In genomic region chr9:70018879-70019278, GRCm38 (mm10) we compare ENCODE assay signal across 12 mouse cellular contexts. TPM values are rescaled to one million over a fixed set of nuclear protein-coding genes. Genes with fewer than 3 reads are reported as not detected.
DNase-seq lines count a peak whose midpoint lies in the region; ATAC-seq and TF ChIP-seq lines count a peak whose summit lies in the region.
"Had no signal": no experiment of that assay in that cellular context is flagged by ENCODE, and none has a peak within 500 bp of the region (broad histone marks: within the 10 kb centered on the region; RNA-seq: fewer than 3 reads in every experiment).

No protein-coding gene starts in this region.

- ATAC-seq in forebrain, postnatal 0 days, result no peak
- no peak for ATAC-seq in forebrain, embryonic 13.5 days
- no peak for ATAC-seq in lung, embryonic 14.5 days (ENCODE audit: insufficient read depth)

- H3K4me1 ChIP-seq in forebrain, postnatal 0 days (ENCODE audit: insufficient read depth), result peaks cover 1% of the 10 kb centered on the region; the same call in 1 of the 2 replicates
- peaks cover 8% of the 10 kb centered on the region for H3K4me1 ChIP-seq in forebrain, embryonic 13.5 days
- peaks cover under 1% of the 10 kb centered on the region; the same call in 1 of the 2 replicates for H3K4me1 ChIP-seq in lung, embryonic 14.5 days (ENCODE audit: insufficient read depth)

- no peak overlapping the region for H3K4me2 ChIP-seq in forebrain, postnatal 0 days (ENCODE audit: low read depth)
- no peak overlapping the region for H3K4me2 ChIP-seq in forebrain, embryonic 13.5 days
- no peak overlapping the region for H3K4me2 ChIP-seq in lung, embryonic 14.5 days
- H3K4me2 ChIP-seq: embryonic facial prominence, embryonic 15.5 days; neural tube, embryonic 15.5 days had no signal

- H3K27ac ChIP-seq in forebrain, postnatal 0 days (ENCODE audit: low read depth, low read length), result no peak overlapping the region
- H3K27ac ChIP-seq in forebrain, embryonic 13.5 days, result no peak overlapping the region
- no peak overlapping the region for H3K27ac ChIP-seq in lung, embryonic 14.5 days (ENCODE audit: low read depth)
- H3K27ac ChIP-seq: embryonic facial prominence, embryonic 15.5 days; neural tube, embryonic 15.5 days had no signal

- H3K27me3 ChIP-seq in forebrain, postnatal 0 days (ENCODE audit: insufficient read depth, low read length), result no peaks in the 10 kb centered on the region
- H3K27me3 ChIP-seq in forebrain, embryonic 13.5 days, result no peaks in the 10 kb centered on the region
- no peaks in the 10 kb centered on the region for H3K27me3 ChIP-seq in lung, embryonic 14.5 days (ENCODE audit: insufficient read depth, low read length)
- H3K27me3 ChIP-seq: embryonic facial prominence, embryonic 15.5 days; neural tube, embryonic 15.5 days had no signal

- no peaks in the 10 kb centered on the region for H3K9me3 ChIP-seq in forebrain, postnatal 0 days (ENCODE audit: low read length)
- no peaks in the 10 kb centered on the region for H3K9me3 ChIP-seq in forebrain, embryonic 13.5 days (replicated peaks)
- H3K9me3 ChIP-seq in lung, embryonic 14.5 days (ENCODE audit: low read depth, low read length), result no peaks in the 10 kb centered on the region
- H3K9me3 ChIP-seq: embryonic facial prominence, embryonic 15.5 days; neural tube, embryonic 15.5 days had no signal

- H3K9ac ChIP-seq in forebrain, postnatal 0 days, result no peak overlapping the region
- H3K9ac ChIP-seq in forebrain, embryonic 13.5 days, result no peak overlapping the region
- no peak overlapping the region for H3K9ac ChIP-seq in lung, embryonic 14.5 days
- H3K9ac ChIP-seq: embryonic facial prominence, embryonic 15.5 days; neural tube, embryonic 15.5 days had no signal

- 0 out of 2 replicates have a peak, but pooled peaks cover 3% of the 10 kb centered on the region for H3K36me3 ChIP-seq in forebrain, postnatal 0 days (ENCODE audit: insufficient read depth)
- peaks cover 13% of the 10 kb centered on the region for H3K36me3 ChIP-seq in forebrain, embryonic 13.5 days (ENCODE audit: poor library complexity, severe bottlenecking)
- H3K36me3 ChIP-seq in lung, embryonic 14.5 days (ENCODE audit: insufficient read depth), result peaks cover 28% of the 10 kb centered on the region

- peak; percentile 54 for TF ChIP-seq CTCF in forebrain, postnatal 0 days (IDR thresholded peaks at IDR 0.05; ENCODE audit: low read depth)
- TF ChIP-seq CTCF in lung, embryonic 14.5 days (IDR thresholded peaks at IDR 0.05; ENCODE audit: low read depth), result peak; percentile 56

- H3K4me3 ChIP-seq in forebrain, postnatal 0 days (ENCODE audit: low read depth, low read length), result no peak overlapping the region
- no peak overlapping the region for H3K4me3 ChIP-seq in forebrain, embryonic 13.5 days
- H3K4me3 ChIP-seq in lung, embryonic 14.5 days (ENCODE audit: low read depth, low read length), result no peak overlapping the region
- H3K4me3 ChIP-seq: embryonic facial prominence, embryonic 15.5 days; neural tube, embryonic 15.5 days had no signal

- DNase-seq in forebrain, postnatal 0 days, result peak; percentile 29
- peak; percentile 68 for DNase-seq in lung, embryonic 14.5 days
- DNase-seq in lung, postnatal 4 days, result no peak
- DNase-seq in ZHBTc4 (ENCODE audit: low read depth, low spot score), result peak; percentile 52
- peak; percentile 74 for DNase-seq in retina, embryonic 14.5 days (ENCODE audit: low spot score)
- no peak for DNase-seq in thymus, postnatal 4 days
- DNase-seq in heart, adult 8-10 months (ENCODE audit: low spot score), result no peak
- DNase-seq: layer of hippocampus, postnatal 36 days had no signal

RNA-seq across cellular contexts. Expression of gene Gtf2a2, which starts 6.5 kb away (rescaled TPM):
- total RNA-seq in forebrain, postnatal 0 days (2014; rRNA removed), result 139 and 206 TPM in 2 replicates
- polyA plus RNA-seq in forebrain, postnatal 0 days (2015; fragmentation: Nextera tagmentation; extraction: Ambion mirVana), result 257 and 317 TPM in 2 replicates
- 237 and 247 TPM in 2 replicates for polyA plus RNA-seq in forebrain, embryonic 13.5 days (2015; fragmentation: Nextera tagmentation; extraction: Ambion mirVana)
- 223 and 228 TPM in 2 replicates for polyA plus RNA-seq in lung, embryonic 14.5 days (2014; fragmentation: Nextera tagmentation; extraction: Ambion mirVana)
- total RNA-seq in heart, adult 8-10 months (2022), result 10 to 100 TPM; 50.6 to 58.9 (median 53.5) TPM

RNA-seq across cellular contexts. Expression of gene Gcnt3, which starts 19.0 kb away (rescaled TPM):
- not detected in 2 replicates for total RNA-seq in forebrain, postnatal 0 days (2014; rRNA removed)
- polyA plus RNA-seq in forebrain, postnatal 0 days (2015; fragmentation: Nextera tagmentation; extraction: Ambion mirVana), result not detected in 2 replicates
- polyA plus RNA-seq in forebrain, embryonic 13.5 days (2015; fragmentation: Nextera tagmentation; extraction: Ambion mirVana), result not detected in 2 replicates
- 0.18 and 0.21 TPM in 2 replicates for polyA plus RNA-seq in lung, embryonic 14.5 days (2014; fragmentation: Nextera tagmentation; extraction: Ambion mirVana)
- total RNA-seq in heart, adult 8-10 months (2022), result under 1 TPM in 2 of 4 experiments, not detected in 2; 0.09 to 0.14 TPM
- total RNA-seq: heart, adult 18-20 months; layer of hippocampus, postnatal 36 days had no signal
- polyA plus RNA-seq: neural tube, embryonic 15.5 days had no signal

RNA-seq across cellular contexts. Expression of gene Bnip2, which starts 29.6 kb away (rescaled TPM):
- 69.4 and 75.0 TPM in 2 replicates for total RNA-seq in forebrain, postnatal 0 days (2014; rRNA removed)
- 48.5 and 53.2 TPM in 2 replicates for polyA plus RNA-seq in forebrain, postnatal 0 days (2015; fragmentation: Nextera tagmentation; extraction: Ambion mirVana)
- polyA plus RNA-seq in forebrain, embryonic 13.5 days (2015; fragmentation: Nextera tagmentation; extraction: Ambion mirVana), result 104 TPM in 2 replicates
- 129 and 139 TPM in 2 replicates for polyA plus RNA-seq in lung, embryonic 14.5 days (2014; fragmentation: Nextera tagmentation; extraction: Ambion mirVana)
- total RNA-seq in heart, adult 8-10 months (2022), result 100 to 1,000 TPM in 2 of 4 experiments, 10 to 100 TPM in 2; 89.6 to 104 (median 99.6) TPM

Comparison
In these comparisons a context has a peak if more than half of its experiments do, and no peak if none do; other contexts are left out.
1. DNase-seq: peak in forebrain, postnatal 0 days (single experiment), lung, embryonic 14.5 days (single experiment), ZHBTc4 (single experiment) and retina, embryonic 14.5 days (single experiment); none in lung, postnatal 4 days (0 of 2), thymus, postnatal 4 days (single experiment) and heart, adult 8-10 months (single experiment).